Mouse (Mus musculus): ENCODE measurements around the gene Ifnar2. TPM values are rescaled to one million over a fixed set of nuclear protein-coding genes. Genes with fewer than 3 reads are reported as not detected.

The Ifnar2 gene
- total RNA-seq, 1 experiment: 20.6 TPM

DNA sequence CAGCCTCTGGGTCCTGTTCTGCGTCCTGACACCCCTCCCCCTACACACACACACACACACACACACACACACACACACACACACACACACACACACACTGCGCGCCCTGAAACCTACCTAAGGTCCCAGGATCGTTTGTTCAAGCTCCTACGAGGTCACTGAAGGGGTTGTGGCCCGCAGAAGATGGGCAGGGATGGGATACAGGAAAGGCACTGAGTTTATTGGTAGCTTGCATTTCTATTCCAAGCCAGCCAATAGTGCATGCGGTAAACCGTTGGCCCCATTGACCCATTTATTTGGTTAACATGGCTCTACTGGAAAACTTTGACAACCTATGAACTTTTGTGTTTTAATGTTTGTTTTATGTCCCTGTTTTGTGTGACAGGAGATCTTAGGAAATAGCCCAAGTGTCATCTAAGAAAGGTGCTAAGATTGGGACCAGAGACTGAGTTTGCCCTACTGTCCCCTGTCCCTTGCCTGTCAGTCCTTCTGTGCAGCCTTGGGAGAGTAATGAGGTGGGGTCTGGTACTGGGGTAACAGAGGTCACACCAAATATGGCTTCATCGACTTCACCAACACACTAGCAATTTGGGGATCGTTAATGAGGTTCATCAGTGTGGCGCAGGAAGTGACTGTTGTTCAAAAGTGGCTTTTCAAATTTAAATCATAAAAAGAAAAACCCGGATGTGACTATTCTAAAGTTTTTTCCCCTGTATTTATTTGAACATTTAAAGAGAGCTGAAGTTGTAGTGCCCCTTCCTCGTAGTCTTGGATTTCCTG lies 1.1 kb downstream of the Ifnar2 start:
- H3K4me3 ChIP-seq (ENCODE audit: insufficient read depth in 1 of 2, low read depth in 1 of 2, low read length in 2 of 2, poor library complexity in 1 of 2, severe bottlenecking in 1 of 2): peak overlapping the region; percentile 86 to 98
- H3K4me1 ChIP-seq (ENCODE audit: control insufficient read depth in 2 of 2, insufficient read depth in 2 of 2, low read length in 2 of 2, poor library complexity in 1 of 2): peaks cover 3 to 7% of the 10 kb centered on the region in 2 experiments; a peak in 3 of 4 replicates
- peak overlapping the region; percentile 81 for H3K9ac ChIP-seq (ENCODE audit: insufficient read depth, low read depth, low read length, poor library complexity, severe bottlenecking)
- H3K36me3 ChIP-seq (ENCODE audit: control insufficient read depth, insufficient read depth, low read length, poor library complexity, severe bottlenecking): no peaks in the 10 kb centered on the region
- in situ Hi-C loops (cut with MboI; ENCODE audit: low sequenced_read_pairs in 2 of 2, unreplicated experiment in 2 of 2): loop anchor here in 1 of 2 experiments (25.0 kb wide), 1 partner anchor 286 kb away; the partner anchor contains the start of gene 4932438H23Rik
- H3K27ac ChIP-seq (ENCODE audit: insufficient read depth, low read depth, low read length, poor library complexity, severe bottlenecking): no peak overlapping the region
- no peak for DNase-seq (ENCODE audit: low read depth, low spot score)
- TF ChIP-seq HCFC1 (IDR thresholded peaks at IDR 0.05; ENCODE audit: borderline replicate concordance, insufficient read depth, low read length): no peak
- no peak for TF ChIP-seq ZC3H11A (IDR thresholded peaks at IDR 0.05; ENCODE audit: borderline replicate concordance, low read depth, low read length)
- TF ChIP-seq MAFK (IDR thresholded peaks at IDR 0.05; ENCODE audit: insufficient read depth, low read depth, low read length): no peak
- no peak for TF ChIP-seq CHD2 (IDR thresholded peaks at IDR 0.05; ENCODE audit: low read depth, low read length)
- no peak for TF ChIP-seq ZNF384 (IDR thresholded peaks at IDR 0.05; ENCODE audit: low read depth, low read length)
- H3K9me3 ChIP-seq (ENCODE audit: control insufficient read depth, insufficient read depth, low read depth, low read length): no peaks in the 10 kb centered on the region

- Histone ChIP-seq H3K36me3 (ENCODE audit: control insufficient read depth, insufficient read depth, low read length, poor library complexity, severe bottlenecking) (no peaks in the 10 kb centered on the region), H3K4me3 (ENCODE audit: insufficient read depth in 1 of 2, low read depth in 1 of 2, low read length in 2 of 2, poor library complexity in 1 of 2, severe bottlenecking in 1 of 2) (no peak overlapping the region), H3K9ac (ENCODE audit: insufficient read depth, low read depth, low read length, poor library complexity, severe bottlenecking) (no peak overlapping the region), H3K9me3 (ENCODE audit: control insufficient read depth, insufficient read depth, low read depth, low read length) (no peaks in the 10 kb centered on the region), H3K27ac (ENCODE audit: insufficient read depth, low read depth, low read length, poor library complexity, severe bottlenecking) (no peak overlapping the region), H3K4me1 (ENCODE audit: control insufficient read depth in 2 of 2, insufficient read depth in 2 of 2, low read length in 2 of 2, poor library complexity in 1 of 2) (peaks cover 5 to 9% of the 10 kb centered on the region in 2 experiments)
- in situ Hi-C loops (cut with MboI; ENCODE audit: low sequenced_read_pairs in 2 of 2, unreplicated experiment in 2 of 2): loop anchor here in 1 of 2 experiments (25.0 kb wide), 1 partner anchor 287 kb away; the partner anchor contains the start of gene 4932438H23Rik
- no peak for DNase-seq (ENCODE audit: low read depth, low spot score)
- TF ChIP-seq ZNF384 (IDR thresholded peaks at IDR 0.05; ENCODE audit: low read depth, low read length) (no peak), MAFK (IDR thresholded peaks at IDR 0.05; ENCODE audit: insufficient read depth, low read depth, low read length) (no peak), CHD2 (IDR thresholded peaks at IDR 0.05; ENCODE audit: low read depth, low read length) (no peak), ZC3H11A (IDR thresholded peaks at IDR 0.05; ENCODE audit: borderline replicate concordance, low read depth, low read length) (no peak), HCFC1 (IDR thresholded peaks at IDR 0.05; ENCODE audit: borderline replicate concordance, insufficient read depth, low read length) (no peak)
Observed at GRCm38 (mm10) chr16:91374253-91374634, 1.7 kb downstream of the Ifnar2 start.

- in situ Hi-C loops (cut with MboI; ENCODE audit: low sequenced_read_pairs in 2 of 2, unreplicated experiment in 2 of 2): no loop called here
- Histone ChIP-seq H3K9me3 (ENCODE audit: control insufficient read depth, insufficient read depth, low read depth, low read length) (no peaks in the 10 kb centered on the region), H3K36me3 (ENCODE audit: control insufficient read depth, insufficient read depth, low read length, poor library complexity, severe bottlenecking) (no peaks in the 10 kb centered on the region), H3K4me1 (ENCODE audit: control insufficient read depth in 2 of 2, insufficient read depth in 2 of 2, low read length in 2 of 2, poor library complexity in 1 of 2) (peaks cover 8 to 16% of the 10 kb centered on the region in 2 experiments), H3K27ac (ENCODE audit: insufficient read depth, low read depth, low read length, poor library complexity, severe bottlenecking) (no peak overlapping the region), H3K9ac (ENCODE audit: insufficient read depth, low read depth, low read length, poor library complexity, severe bottlenecking) (no peak overlapping the region), H3K4me3 (ENCODE audit: insufficient read depth in 1 of 2, low read depth in 1 of 2, low read length in 2 of 2, poor library complexity in 1 of 2, severe bottlenecking in 1 of 2) (no peak overlapping the region)
- no peak for DNase-seq (ENCODE audit: low read depth, low spot score)
- TF ChIP-seq ZNF384 (IDR thresholded peaks at IDR 0.05; ENCODE audit: low read depth, low read length) (no peak), CHD2 (IDR thresholded peaks at IDR 0.05; ENCODE audit: low read depth, low read length) (no peak), ZC3H11A (IDR thresholded peaks at IDR 0.05; ENCODE audit: borderline replicate concordance, low read depth, low read length) (no peak), MAFK (IDR thresholded peaks at IDR 0.05; ENCODE audit: insufficient read depth, low read depth, low read length) (no peak), HCFC1 (IDR thresholded peaks at IDR 0.05; ENCODE audit: borderline replicate concordance, insufficient read depth, low read length) (no peak)
Observed at GRCm38 (mm10) chr16:91376701-91377100, 4.1 kb downstream of the Ifnar2 start.

DNA sequence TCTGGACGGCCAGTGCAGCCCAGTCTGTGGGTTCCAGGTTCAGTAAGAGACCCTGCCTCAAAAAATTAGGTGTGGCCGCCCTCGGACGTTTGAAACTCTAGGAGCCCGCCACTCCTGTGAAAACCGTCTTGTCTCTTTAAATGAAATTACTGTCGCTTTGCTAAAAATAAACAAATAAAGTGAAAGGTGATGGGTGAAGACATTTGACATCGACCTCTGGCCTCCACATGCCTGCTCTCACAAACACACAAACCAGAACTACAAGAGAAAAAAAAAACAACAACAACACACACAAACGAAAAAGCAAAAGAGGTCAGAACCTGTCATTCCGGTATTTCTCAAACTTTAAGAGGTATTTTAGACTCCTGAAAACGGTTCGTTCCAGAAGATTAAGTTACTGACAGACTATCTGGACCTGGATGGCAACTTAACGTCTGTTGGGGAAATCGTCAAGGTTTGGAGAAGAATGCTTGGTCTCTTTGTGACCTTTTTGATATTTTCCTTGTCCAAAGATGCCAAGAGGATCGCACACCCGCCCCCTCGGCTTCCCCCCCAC lies 5.9 kb downstream of the Ifnar2 start:
- Histone ChIP-seq H3K27ac (ENCODE audit: insufficient read depth, low read depth, low read length, poor library complexity, severe bottlenecking) (no peak overlapping the region), H3K4me1 (ENCODE audit: control insufficient read depth in 2 of 2, insufficient read depth in 2 of 2, low read length in 2 of 2, poor library complexity in 1 of 2) (peaks cover 8 to 16% of the 10 kb centered on the region in 2 experiments), H3K4me3 (ENCODE audit: insufficient read depth in 1 of 2, low read depth in 1 of 2, low read length in 2 of 2, poor library complexity in 1 of 2, severe bottlenecking in 1 of 2) (peak overlapping the region in 1 of 2 experiments; percentile 20; a peak in 1 of 4 replicates), H3K36me3 (ENCODE audit: control insufficient read depth, insufficient read depth, low read length, poor library complexity, severe bottlenecking) (no peaks in the 10 kb centered on the region), H3K9me3 (ENCODE audit: control insufficient read depth, insufficient read depth, low read depth, low read length) (no peaks in the 10 kb centered on the region), H3K9ac (ENCODE audit: insufficient read depth, low read depth, low read length, poor library complexity, severe bottlenecking) (no peak overlapping the region)
- no peak for TF ChIP-seq MAFK (IDR thresholded peaks at IDR 0.05; ENCODE audit: insufficient read depth, low read depth, low read length)
- TF ChIP-seq ZC3H11A (IDR thresholded peaks at IDR 0.05; ENCODE audit: borderline replicate concordance, low read depth, low read length): no peak
- no peak for TF ChIP-seq HCFC1 (IDR thresholded peaks at IDR 0.05; ENCODE audit: borderline replicate concordance, insufficient read depth, low read length)
- DNase-seq (ENCODE audit: low read depth, low spot score): no peak
- in situ Hi-C loops (cut with MboI; ENCODE audit: low sequenced_read_pairs in 2 of 2, unreplicated experiment in 2 of 2): no loop called here
